Mouse (Mus musculus): ENCODE data around the gene Armc6. TPM values are rescaled to one million over a fixed set of nuclear protein-coding genes. Genes with fewer than 3 reads are reported as not detected.
"Not testable (repeated sequence)": the region's sequence is repeated elsewhere in the genome, so short reads cannot be mapped to it uniquely, and the experiment has no call there.

Gene Armc6
- polyA plus RNA-seq, 1 experiment from 2014 or later = 14.1 TPM

DNA sequence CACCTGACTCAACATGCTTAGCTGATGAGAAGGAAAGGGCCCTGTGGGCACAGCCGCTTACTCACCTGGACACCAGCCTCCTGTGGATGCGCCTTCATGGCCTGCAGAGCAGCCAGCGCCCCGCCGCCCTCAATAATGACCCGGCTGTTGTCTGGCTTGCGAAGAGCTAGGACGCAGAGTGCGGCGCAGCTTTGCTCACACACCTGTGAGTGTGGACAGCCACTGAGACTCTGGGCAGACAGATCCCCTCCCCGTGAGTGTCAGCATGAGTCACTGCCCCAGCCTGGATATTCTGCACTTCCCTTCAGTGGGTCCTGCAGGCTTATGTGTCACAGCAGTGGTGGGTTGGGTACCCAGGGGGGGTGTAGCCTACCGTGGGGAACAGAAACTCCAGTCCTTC is 12.2 kb downstream of the Armc6 start:
- H3K9ac ChIP-seq (ENCODE audit: low read depth, low read length) = no peak overlapping the region
- H3K9me3 ChIP-seq (replicated peaks; ENCODE audit: low read length) = no peaks in the 10 kb centered on the region
- H3K4me1 ChIP-seq (replicated peaks; ENCODE audit: insufficient read depth, low read length) = no peaks in the 10 kb centered on the region
- no peak for DNase-seq (ENCODE audit: low spot score)
- no peaks in the 10 kb centered on the region for H3K27me3 ChIP-seq (ENCODE audit: insufficient read depth, low read length)
- peaks cover 12% of the 10 kb centered on the region; the same call in 1 of the 2 replicates for H3K36me3 ChIP-seq (ENCODE audit: insufficient read depth, low read length)
- no peak overlapping the region for H3K4me3 ChIP-seq (replicated peaks; ENCODE audit: low read depth, low read length)
- ATAC-seq (replicated peaks; ENCODE audit: low FRiP score, low read depth) = no peak
- TF ChIP-seq CTCF (IDR thresholded peaks at IDR 0.05; ENCODE audit: low read depth) = no peak
- no peak overlapping the region for H3K27ac ChIP-seq
- 90% methylated on average over 12 of the region's 12 CpGs for WGBS
- no peak overlapping the region for H3K4me2 ChIP-seq (ENCODE audit: low read length)

DNA sequence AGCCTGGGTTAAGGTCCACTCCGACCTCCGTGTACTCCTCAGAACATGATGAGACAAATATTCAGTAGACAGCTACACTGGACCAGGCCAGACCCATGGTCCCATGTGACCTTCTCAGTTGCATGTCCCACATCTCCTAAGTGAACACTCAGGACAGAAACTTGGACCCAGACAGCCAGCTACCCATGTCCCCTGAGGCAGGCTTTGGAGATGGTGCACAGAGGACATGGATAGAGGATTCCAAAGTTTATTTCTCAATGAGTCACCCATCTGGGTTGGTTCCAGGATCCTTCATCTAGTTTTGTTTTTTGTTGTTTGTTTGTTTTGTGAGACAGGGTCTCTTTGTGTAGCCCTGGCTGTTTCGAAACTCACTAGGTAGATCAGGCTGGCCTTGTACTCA is 13.4 kb downstream of the Armc6 start:
- Histone ChIP-seq H3K4me1 (replicated peaks; ENCODE audit: insufficient read depth, low read length) (no peaks in the 10 kb centered on the region), H3K9me3 (replicated peaks; ENCODE audit: low read length) (no peaks in the 10 kb centered on the region), H3K4me3 (replicated peaks; ENCODE audit: low read depth, low read length) (no peak overlapping the region), H3K27me3 (ENCODE audit: insufficient read depth, low read length) (no peaks in the 10 kb centered on the region), H3K27ac (no peak overlapping the region), H3K36me3 (ENCODE audit: insufficient read depth, low read length) (peaks cover 12% of the 10 kb centered on the region; the same call in 1 of the 2 replicates), H3K4me2 (ENCODE audit: low read length) (no peak overlapping the region), H3K9ac (ENCODE audit: low read depth, low read length) (no peak overlapping the region)
- no peak for TF ChIP-seq CTCF (IDR thresholded peaks at IDR 0.05; ENCODE audit: low read depth)
- DNase-seq (ENCODE audit: low spot score) (no peak), ATAC-seq (replicated peaks; ENCODE audit: low FRiP score, low read depth) (no peak)
- WGBS = 90% methylated on average over 3 of the region's 3 CpGs

DNA sequence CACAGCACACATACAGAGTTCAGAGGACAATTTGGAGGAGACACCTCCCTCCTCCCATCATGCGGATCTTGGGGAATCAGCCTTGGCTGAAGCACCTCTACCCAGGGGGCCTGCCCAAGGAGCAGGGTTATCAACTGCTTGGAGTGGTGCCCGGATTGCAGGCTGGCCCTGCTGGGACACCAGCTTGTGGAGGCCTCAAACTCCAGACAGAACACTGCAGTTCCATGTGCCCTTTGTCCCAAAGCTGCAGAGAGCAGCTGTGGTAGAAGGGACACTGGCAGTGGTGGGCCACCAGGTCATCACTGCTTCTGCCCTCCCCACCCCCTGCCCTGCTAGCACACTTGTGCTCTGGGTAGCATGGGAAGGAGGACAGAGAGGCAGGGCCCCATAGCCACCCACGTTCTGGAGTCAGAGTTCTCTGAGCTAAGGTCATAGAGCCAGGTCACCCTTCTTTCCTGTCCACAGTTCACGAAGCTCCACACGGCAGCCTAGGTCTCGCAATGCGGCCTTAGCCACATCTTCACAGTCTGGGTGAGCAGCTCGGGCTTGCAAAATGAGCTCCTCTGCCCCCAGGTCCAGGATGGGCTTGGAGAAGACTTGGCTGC is 13.9 kb downstream of the Armc6 start:
- ATAC-seq (replicated peaks; ENCODE audit: low FRiP score, low read depth) (no peak; the same call in 1 of the 2 replicates), DNase-seq (ENCODE audit: low spot score) (no peak)
- no peak overlapping the region for H3K27ac ChIP-seq
- no peak for TF ChIP-seq CTCF (IDR thresholded peaks at IDR 0.05; ENCODE audit: low read depth)
- no peak overlapping the region for H3K9ac ChIP-seq (ENCODE audit: low read depth, low read length)
- H3K27me3 ChIP-seq (ENCODE audit: insufficient read depth, low read length) = no peaks in the 10 kb centered on the region
- H3K9me3 ChIP-seq (replicated peaks; ENCODE audit: low read length) = no peaks in the 10 kb centered on the region
- H3K4me1 ChIP-seq (replicated peaks; ENCODE audit: insufficient read depth, low read length) = no peaks in the 10 kb centered on the region
- peaks cover 12% of the 10 kb centered on the region; the same call in 1 of the 2 replicates for H3K36me3 ChIP-seq (ENCODE audit: insufficient read depth, low read length)
- H3K4me3 ChIP-seq (replicated peaks; ENCODE audit: low read depth, low read length) = no peak overlapping the region
- WGBS = 60% methylated on average over 8 of the region's 8 CpGs
- H3K4me2 ChIP-seq (ENCODE audit: low read length) = no peak overlapping the region

DNA sequence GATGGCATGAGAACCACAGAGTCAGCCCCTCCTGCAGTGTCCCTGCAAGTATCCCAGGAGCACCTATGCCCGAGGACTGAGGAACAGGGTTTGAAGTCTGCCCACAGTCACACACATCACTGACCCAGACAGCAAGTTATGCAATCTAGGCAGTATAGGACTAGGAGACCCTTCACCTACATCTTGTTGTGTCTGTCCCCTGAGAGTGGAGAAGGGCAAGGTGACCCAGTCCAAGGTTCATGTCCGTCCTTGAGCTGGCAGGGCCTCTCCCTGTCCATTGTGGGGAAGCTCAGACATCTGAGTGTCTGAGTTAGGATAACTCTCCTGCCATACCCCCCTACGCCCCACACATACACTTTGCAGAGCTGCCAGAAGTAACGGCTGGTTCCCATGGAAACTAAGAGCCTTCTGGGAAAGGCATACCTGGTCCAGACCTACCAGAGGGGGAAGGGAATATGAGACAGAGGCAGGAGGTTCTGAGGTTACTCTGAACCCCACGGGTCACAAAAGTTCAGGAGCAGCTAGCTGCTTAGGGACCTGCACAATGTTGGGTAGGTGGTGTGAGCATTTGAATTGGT is 15.1 kb downstream of the Armc6 start:
- no peak for TF ChIP-seq CTCF (IDR thresholded peaks at IDR 0.05; ENCODE audit: low read depth)
- ATAC-seq (replicated peaks; ENCODE audit: low FRiP score, low read depth) = peak; percentile 47; the same call in 1 of the 2 replicates

DNA sequence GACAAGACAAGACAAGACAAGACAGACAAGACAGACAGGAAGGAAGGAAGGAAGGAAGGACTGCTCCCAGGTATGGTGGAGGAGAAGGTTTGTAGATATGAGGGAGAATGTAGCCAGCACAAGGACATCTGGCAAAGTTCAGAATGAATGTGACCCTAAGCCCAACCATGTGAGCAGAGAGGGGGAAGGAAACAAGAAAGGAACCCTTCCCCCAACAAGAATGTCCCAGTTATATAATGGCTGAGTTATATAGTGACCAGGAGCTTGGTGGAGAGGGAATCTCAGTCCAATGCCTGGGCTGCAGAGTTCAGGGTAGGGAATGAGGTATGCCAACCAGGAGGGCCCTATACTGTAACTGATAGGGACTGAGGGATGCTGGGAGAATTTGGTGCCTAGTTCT is 16.8 kb downstream of the Armc6 start:
- Histone ChIP-seq H3K4me2 (ENCODE audit: low read length) (no peak overlapping the region), H3K27me3 (ENCODE audit: insufficient read depth, low read length) (no peaks in the 10 kb centered on the region), H3K9me3 (replicated peaks; ENCODE audit: low read length) (no peaks in the 10 kb centered on the region), H3K9ac (ENCODE audit: low read depth, low read length) (no peak overlapping the region), H3K4me3 (replicated peaks; ENCODE audit: low read depth, low read length) (no peak overlapping the region), H3K36me3 (ENCODE audit: insufficient read depth, low read length) (no peaks in the 10 kb centered on the region), H3K27ac (no peak overlapping the region), H3K4me1 (replicated peaks; ENCODE audit: insufficient read depth, low read length) (no peaks in the 10 kb centered on the region)
- no peak for ATAC-seq (replicated peaks; ENCODE audit: low FRiP score, low read depth)
- no peak for DNase-seq (ENCODE audit: low spot score)
- no peak for TF ChIP-seq CTCF (IDR thresholded peaks at IDR 0.05; ENCODE audit: low read depth)

More for the DNA sequence above, 15.1 kb downstream of the Armc6 start:
- Histone ChIP-seq H3K27ac (no peak overlapping the region), H3K36me3 (ENCODE audit: insufficient read depth, low read length) (peaks cover 5% of the 10 kb centered on the region; the same call in 1 of the 2 replicates), H3K4me3 (replicated peaks; ENCODE audit: low read depth, low read length) (no peak overlapping the region), H3K9ac (ENCODE audit: low read depth, low read length) (no peak overlapping the region), H3K4me2 (ENCODE audit: low read length) (no peak overlapping the region), H3K27me3 (ENCODE audit: insufficient read depth, low read length) (no peaks in the 10 kb centered on the region), H3K4me1 (replicated peaks; ENCODE audit: insufficient read depth, low read length) (no peaks in the 10 kb centered on the region), H3K9me3 (replicated peaks; ENCODE audit: low read length) (no peaks in the 10 kb centered on the region)
- no peak for DNase-seq (ENCODE audit: low spot score)
- 55% methylated on average over 5 of the region's 5 CpGs for WGBS

DNA sequence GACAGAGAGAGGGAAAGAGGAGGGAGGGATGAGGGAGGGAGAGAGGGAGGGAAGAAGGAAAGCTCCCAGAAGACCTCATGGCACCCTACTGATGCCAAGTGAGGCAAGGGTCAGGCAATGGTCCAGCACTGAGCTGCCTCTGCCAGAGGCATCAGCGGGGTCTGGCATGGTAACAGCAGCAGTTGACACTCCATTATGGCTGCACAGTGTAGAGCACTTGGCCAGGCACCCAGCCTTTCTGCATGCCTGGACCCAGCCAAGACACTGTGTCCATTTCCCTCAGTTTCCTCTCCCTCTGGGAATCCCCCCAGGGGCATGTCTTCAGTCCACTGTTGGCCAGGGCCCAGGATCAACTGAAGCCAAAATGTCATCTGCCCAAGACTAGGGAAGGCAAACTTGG is 17.7 kb downstream of the Armc6 start:
- Histone ChIP-seq H3K4me1 (replicated peaks; ENCODE audit: insufficient read depth, low read length) (peaks cover 2% of the 10 kb centered on the region), H3K4me3 (replicated peaks; ENCODE audit: low read depth, low read length) (no peak overlapping the region), H3K27ac (no peak overlapping the region), H3K9ac (ENCODE audit: low read depth, low read length) (no peak overlapping the region), H3K4me2 (ENCODE audit: low read length) (no peak overlapping the region), H3K9me3 (replicated peaks; ENCODE audit: low read length) (no peaks in the 10 kb centered on the region), H3K36me3 (ENCODE audit: insufficient read depth, low read length) (no peaks in the 10 kb centered on the region), H3K27me3 (ENCODE audit: insufficient read depth, low read length) (no peaks in the 10 kb centered on the region)
- ATAC-seq (replicated peaks; ENCODE audit: low FRiP score, low read depth) = no peak
- WGBS = 64% methylated on average over 1 of the region's 1 CpGs
- DNase-seq (ENCODE audit: low spot score) = no peak
- no peak for TF ChIP-seq CTCF (IDR thresholded peaks at IDR 0.05; ENCODE audit: low read depth)

DNA sequence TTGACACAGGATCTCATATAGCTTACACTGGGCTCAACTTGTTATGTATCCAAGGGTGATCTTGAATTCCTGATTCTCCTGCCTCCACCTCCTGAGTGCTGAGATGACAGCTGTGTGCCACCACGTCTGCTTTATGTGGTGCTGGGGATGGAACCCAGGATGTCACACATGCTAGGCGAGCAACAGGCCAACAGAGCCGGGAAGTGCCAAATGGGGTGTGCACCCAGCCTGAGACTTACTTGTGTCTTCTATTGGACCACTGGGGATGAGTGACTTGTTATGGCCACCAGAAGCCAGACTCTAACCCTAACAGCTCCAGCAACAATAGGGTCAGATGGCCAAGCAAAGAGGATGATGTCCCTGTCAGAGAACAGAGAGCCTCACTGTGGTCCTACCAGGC is 18.1 kb downstream of the Armc6 start:
- H3K4me1 ChIP-seq (replicated peaks; ENCODE audit: insufficient read depth, low read length); H3K27ac ChIP-seq; H3K27me3 ChIP-seq (ENCODE audit: insufficient read depth, low read length); H3K4me2 ChIP-seq (ENCODE audit: low read length); H3K9me3 ChIP-seq (replicated peaks; ENCODE audit: low read length); H3K36me3 ChIP-seq (ENCODE audit: insufficient read depth, low read length); H3K9ac ChIP-seq (ENCODE audit: low read depth, low read length); DNase-seq (ENCODE audit: low spot score); H3K4me3 ChIP-seq (replicated peaks; ENCODE audit: low read depth, low read length); ATAC-seq (replicated peaks; ENCODE audit: low FRiP score, low read depth): not testable (repeated sequence)
- WGBS = 80% methylated on average over 3 of the region's 3 CpGs
